Mouse (Mus musculus): ENCODE results near the gene Shh. TPM values are rescaled to one million over a fixed set of nuclear protein-coding genes. Genes with fewer than 3 reads are reported as not detected.

Shh gene
- not detected for total RNA-seq (2023)

DNA sequence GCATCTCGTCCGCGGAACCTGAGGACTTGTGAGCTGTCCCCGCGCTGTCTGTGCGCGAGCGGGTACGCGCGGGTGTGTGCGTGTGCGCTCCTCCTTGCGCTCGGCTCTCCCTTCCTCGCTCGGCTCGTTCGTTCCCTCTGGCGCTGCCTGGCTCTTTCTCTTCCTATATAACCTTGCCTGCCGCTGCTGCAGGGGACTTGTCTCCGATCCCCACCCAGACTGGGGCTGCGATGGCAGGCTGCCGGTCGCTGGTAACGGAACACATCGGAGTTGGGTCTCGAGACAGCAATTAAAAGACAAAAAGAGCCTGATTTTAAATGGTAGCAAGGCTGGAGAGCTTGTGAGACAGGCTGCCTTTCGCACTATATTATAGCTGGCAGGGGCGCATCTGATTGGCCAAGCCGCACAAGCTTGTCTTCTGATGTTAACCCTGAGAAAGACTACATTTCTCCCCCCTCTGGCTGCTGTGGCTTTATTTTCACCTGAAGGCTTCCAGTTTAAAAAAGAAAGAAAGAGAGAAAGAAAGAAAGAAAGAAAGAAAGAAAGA is at the start of gene Shh:
Gene Shh, minus strand, starts transcription at position 497 of the 547 bp plus-strand sequence.

Other genes with a start within 250 kb of the Shh start
- gene Cnpy1, start 221.4 kb downstream of the Shh start, total RNA-seq (2023), result not detected
- 10 to 100 TPM; 78.6 to 80.5 TPM for gene Rbm33, start 150.1 kb downstream of the Shh start, total RNA-seq (2023)

Data from neutrophil, adult 59 days (primary cell).